Mouse (Mus musculus): Measurements from ENCODE around the gene Dnhd1.

DNA sequence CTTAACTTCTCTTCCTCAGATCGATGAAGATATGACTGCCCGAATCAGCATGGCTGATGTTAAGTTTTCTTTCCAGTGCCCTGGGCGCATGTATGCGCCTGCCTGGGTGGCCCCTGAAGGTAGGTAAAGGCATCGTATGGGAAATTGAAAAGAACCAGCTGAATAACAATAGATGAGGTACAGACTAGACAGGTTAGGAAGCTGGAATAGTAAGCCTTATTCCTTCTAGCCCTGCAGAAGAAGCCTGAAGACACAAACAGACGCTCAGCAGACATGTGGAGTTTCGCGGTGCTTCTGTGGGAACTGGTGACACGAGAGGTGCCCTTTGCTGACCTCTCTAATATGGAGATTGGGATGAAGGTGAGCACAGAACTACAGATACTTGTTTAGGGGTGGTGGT is 91.4 kb downstream of the Dnhd1 start:
- no peak for TF ChIP-seq TAL1 (conservative IDR thresholded peaks at IDR 0.05; ENCODE audit: low read depth, low read length)
- no peak for TF ChIP-seq GATA1 (IDR thresholded peaks at IDR 0.05; ENCODE audit: borderline replicate concordance, low read length)
- no peak for TF ChIP-seq POLR2AphosphoS5 (IDR thresholded peaks at IDR 0.05; ENCODE audit: insufficient replicate concordance, low read depth, low read length)
- no peak for TF ChIP-seq CTCF (IDR thresholded peaks at IDR 0.05; ENCODE audit: low read depth, low read length)

Data from G1E (cell line).